Mouse (Mus musculus) liver, postnatal 0 days (tissue): ENCODE results near the gene Hivep3. TPM values are rescaled to one million over a fixed set of nuclear protein-coding genes. Genes with fewer than 3 reads are reported as not detected.

Source experiments
- ATAC-seq: fragments of 200-750 bp; cut with Nextera tagmentation; 2 replicates; pipeline ENCODE4 v1.8.0; 2017; ENCODE audit warnings: mild to moderate bottlenecking, moderate library complexity
- DNase-seq: peaks from one replicate; pipeline ENCODE4 v3.0.0-alpha.2; 2016
- H3K27ac ChIP-seq: fragments of 300-500 bp; sonication (generic); 2 replicates; pipeline ENCODE4 v1.5.1; 2014; ENCODE audit warnings: antibody characterized with exemption, moderate library complexity, mild to moderate bottlenecking, low read depth
- H3K27me3 ChIP-seq: fragments of 300-500 bp; sonication (generic); 2 replicates; pipeline ENCODE4 v1.6.1; 2014; ENCODE audit warnings: low read length, control low read depth, mixed read lengths; ENCODE audit not compliant: insufficient read depth
- H3K36me3 ChIP-seq: fragments of 300-500 bp; sonication (generic); replicated peaks from 2 replicates; pipeline ENCODE4 v1.6.1; 2014; ENCODE audit warnings: mild to moderate bottlenecking, control low read depth, low read length, moderate library complexity, mixed read lengths; ENCODE audit not compliant: insufficient read depth
- H3K4me1 ChIP-seq: fragments of 300-500 bp; sonication (generic); 2 replicates; pipeline ENCODE4 v1.6.1; 2014; ENCODE audit warnings: antibody characterized with exemption, mild to moderate bottlenecking, control low read depth; ENCODE audit not compliant: insufficient read depth
- H3K4me2 ChIP-seq: fragments of 300-500 bp; sonication (generic); 2 replicates; pipeline ENCODE4 v1.6.1; 2014; ENCODE audit warnings: low read depth, mild to moderate bottlenecking, low read length, moderate library complexity, mixed read lengths
- H3K4me3 ChIP-seq: fragments of 300-500 bp; sonication (generic); 2 replicates; pipeline ENCODE4 v1.5.1; 2014; ENCODE audit warnings: low read depth, low read length
- H3K9ac ChIP-seq: fragments of 300-500 bp; sonication (generic); replicated peaks from 2 replicates; pipeline ENCODE4 v1.6.1; 2014; ENCODE audit warnings: mild to moderate bottlenecking, moderate library complexity
- H3K9me3 ChIP-seq: fragments of 300-500 bp; sonication (generic); 2 replicates; pipeline ENCODE4 v1.6.1; 2016; ENCODE audit warnings: mild to moderate bottlenecking, control low read depth, low read length, mixed read lengths
- CTCF ChIP-seq: sonication (generic); IDR thresholded peaks from 2 replicates; pipeline ENCODE4 v1.5.1; 2016; ENCODE audit warnings: antibody characterized with exemption, low read depth
- EP300 ChIP-seq: IDR thresholded peaks from 2 replicates; pipeline ENCODE4 v1.6.1; 2016; ENCODE audit warnings: antibody characterized with exemption, low read depth, mild to moderate bottlenecking
- WGBS: fragments of 180-500 bp; shearing (Covaris S2); extraction: QIAGEN DNeasy Blood & Tissue Kit; methylation state at CpG from one replicate; pipeline ENCODE4 v1.1.7; 2014; ENCODE audit not compliant: insufficient replicate concordance; 5-methylcytosine and 5-hydroxymethylcytosine counted together
- polyA plus RNA-seq: library from polyadenylated mRNA; unstranded; fragments of >200 nt; fragmentation: Nextera tagmentation; extraction: Ambion mirVana; gene quantifications from 2 replicates; pipeline ENCODE4 v1.2.1, GENCODE M21; 2015

Hivep3 gene
- polyA plus RNA-seq, 1 experiment from 2014 or later = 3.8 TPM

DNA sequence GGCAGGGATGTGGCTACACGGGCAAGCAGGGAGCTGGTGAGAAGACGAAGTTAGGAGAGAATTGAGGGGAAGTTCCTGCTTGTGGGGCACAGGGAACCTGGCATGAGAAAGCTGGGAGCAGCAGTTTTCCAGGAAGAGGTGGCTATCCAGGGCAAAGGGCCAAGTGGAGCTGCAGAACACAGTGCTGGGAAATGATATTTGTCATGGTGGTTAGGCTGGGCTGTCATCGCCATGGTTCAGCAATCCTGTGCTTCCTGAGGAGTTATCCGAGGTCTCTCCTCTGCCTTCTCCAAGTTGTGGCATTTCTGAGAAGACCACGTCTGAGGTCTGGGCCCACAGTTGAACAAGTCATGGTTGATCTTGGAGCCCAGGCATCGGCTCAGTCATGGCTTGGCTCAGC lies 136.8 kb downstream of the Hivep3 start:
- DNase-seq = no peak
- ATAC-seq = no peak

DNA sequence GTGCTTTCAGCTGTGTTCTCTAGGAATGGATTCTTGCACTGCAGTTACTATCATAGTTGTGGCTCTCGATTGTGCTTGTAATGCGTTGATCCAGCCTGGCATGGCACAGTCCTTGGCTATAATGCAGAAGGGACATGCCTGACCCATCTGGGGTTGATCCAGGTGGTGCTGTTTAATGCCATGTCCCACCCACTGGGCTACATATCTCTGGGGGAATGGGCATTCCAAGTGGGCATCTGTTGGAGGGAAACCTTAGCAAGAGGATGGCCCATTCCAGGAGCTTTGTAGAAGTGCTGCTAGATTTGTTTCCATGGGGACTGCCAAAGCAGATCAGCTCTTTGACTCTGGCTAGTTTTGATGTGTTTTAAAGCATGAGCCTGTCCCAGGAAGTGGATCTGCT lies 137.9 kb downstream of the Hivep3 start:
- DNase-seq (no peak), ATAC-seq (no peak)
- H3K9ac ChIP-seq = no peak overlapping the region
- TF ChIP-seq CTCF (no peak), EP300 (no peak)
- H3K4me2 ChIP-seq = no peak overlapping the region
- H3K36me3 ChIP-seq = no peaks in the 10 kb centered on the region
- no peaks in the 10 kb centered on the region for H3K4me1 ChIP-seq
- no peaks in the 10 kb centered on the region for H3K9me3 ChIP-seq
- H3K27ac ChIP-seq = no peak overlapping the region
- WGBS = 81% methylated on average over 2 of the region's 2 CpGs
- H3K4me3 ChIP-seq = no peak overlapping the region
- H3K27me3 ChIP-seq = no peaks in the 10 kb centered on the region

More for the DNA sequence above, 136.8 kb downstream of the Hivep3 start:
- H3K4me2 ChIP-seq = no peak overlapping the region
- no peak overlapping the region for H3K4me3 ChIP-seq
- no peaks in the 10 kb centered on the region for H3K4me1 ChIP-seq
- TF ChIP-seq CTCF = no peak
- 0 out of 2 replicates have a peak, but pooled peaks have one; percentile 11 for TF ChIP-seq EP300
- H3K27me3 ChIP-seq = no peaks in the 10 kb centered on the region
- H3K9ac ChIP-seq = no peak overlapping the region
- WGBS = 54% methylated on average over 6 of the region's 6 CpGs
- no peak overlapping the region for H3K27ac ChIP-seq
- H3K9me3 ChIP-seq = no peaks in the 10 kb centered on the region
- no peaks in the 10 kb centered on the region for H3K36me3 ChIP-seq

DNA sequence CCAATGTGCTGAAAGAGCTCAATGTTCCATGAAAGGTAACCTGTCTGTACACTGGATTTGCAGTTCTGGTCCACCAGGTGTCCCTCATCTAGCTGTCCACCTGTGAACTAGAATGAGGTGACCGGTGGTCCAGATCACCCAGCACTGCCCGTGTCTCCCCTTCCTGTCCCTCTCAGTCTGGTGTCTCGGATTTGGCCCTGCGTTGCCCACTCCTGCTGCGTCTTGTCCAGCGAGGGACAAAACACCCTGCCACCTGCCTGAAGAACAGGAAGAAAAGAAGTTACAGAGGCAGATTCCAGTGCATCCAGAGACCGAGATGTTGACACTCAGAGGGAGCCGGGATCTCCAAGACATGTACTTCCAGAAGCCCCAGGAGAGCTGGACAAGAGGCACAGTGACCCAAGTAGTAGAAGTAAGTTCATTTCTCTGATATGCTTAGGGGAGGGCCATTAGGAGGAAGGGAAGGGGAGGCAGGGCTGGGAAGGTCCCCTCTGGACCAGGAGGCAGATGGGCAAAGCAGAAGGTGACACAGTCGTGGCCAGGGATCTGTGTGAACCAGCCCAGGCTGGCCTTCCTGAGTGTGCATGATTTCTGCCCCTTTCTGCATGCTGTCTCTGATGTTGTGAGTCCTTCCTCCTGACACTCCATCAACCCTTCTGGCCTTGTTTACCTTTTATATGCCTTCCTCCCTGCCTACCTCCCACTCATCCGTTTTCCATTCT lies 138.4 kb downstream of the Hivep3 start:
- Histone ChIP-seq H3K4me3 (no peak overlapping the region), H3K27me3 (no peaks in the 10 kb centered on the region), H3K36me3 (no peaks in the 10 kb centered on the region), H3K4me2 (no peak overlapping the region), H3K9me3 (no peaks in the 10 kb centered on the region), H3K4me1 (no peaks in the 10 kb centered on the region), H3K27ac (no peak overlapping the region), H3K9ac (no peak overlapping the region)
- DNase-seq (no peak), ATAC-seq (no peak)
- TF ChIP-seq EP300 (no peak), CTCF (no peak)
- 81% methylated on average over 10 of the region's 10 CpGs for whole genome bisulfite sequencing

DNA sequence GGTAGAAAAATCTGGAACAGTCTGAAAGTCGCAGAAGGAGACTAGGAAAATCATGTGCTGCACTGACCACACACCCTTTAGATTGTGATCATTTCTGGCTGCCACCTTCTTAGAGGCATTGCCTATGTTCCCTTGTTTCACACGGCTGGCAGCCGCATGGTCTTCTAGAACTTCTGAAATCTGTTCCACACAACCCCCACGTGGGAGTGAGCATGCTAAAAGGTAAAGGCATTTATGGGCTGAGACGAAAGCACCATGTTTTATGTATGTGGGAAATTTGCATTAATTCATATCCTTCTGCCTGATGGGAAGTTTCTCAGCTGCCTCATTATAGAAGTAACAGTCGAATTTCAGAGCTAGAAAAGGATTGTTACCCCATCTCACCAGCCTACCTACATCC lies 140.4 kb downstream of the Hivep3 start:
- Histone ChIP-seq H3K4me2 (no peak overlapping the region), H3K4me1 (no peaks in the 10 kb centered on the region), H3K9me3 (no peaks in the 10 kb centered on the region), H3K9ac (no peak overlapping the region), H3K27me3 (no peaks in the 10 kb centered on the region), H3K36me3 (no peaks in the 10 kb centered on the region), H3K4me3 (no peak overlapping the region), H3K27ac (no peak overlapping the region)
- DNase-seq (no peak), ATAC-seq (no peak)
- 67% methylated on average over 6 of the region's 6 CpGs for WGBS
- TF ChIP-seq CTCF = no peak
- no peak for TF ChIP-seq EP300

DNA sequence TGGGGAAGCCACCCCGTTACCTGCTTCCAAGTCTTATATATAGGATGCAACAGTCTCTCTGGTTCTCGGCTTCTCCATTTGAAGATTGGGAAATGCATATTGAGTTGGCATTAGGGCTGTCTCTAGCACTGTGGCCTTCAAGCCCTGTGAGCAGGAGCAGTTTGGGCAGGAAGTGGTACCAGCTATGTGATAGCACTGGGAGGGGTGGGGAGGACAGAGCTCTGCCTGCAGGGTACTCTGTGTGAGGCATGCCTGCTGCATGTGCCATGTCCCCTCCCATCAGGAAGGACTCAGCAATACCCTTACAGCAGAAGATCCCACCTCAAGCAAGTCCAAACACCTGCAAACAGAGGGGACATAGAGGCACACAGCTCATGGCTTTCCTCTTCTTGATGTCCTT lies 142.0 kb downstream of the Hivep3 start:
- no peaks in the 10 kb centered on the region for H3K36me3 ChIP-seq

DNA sequence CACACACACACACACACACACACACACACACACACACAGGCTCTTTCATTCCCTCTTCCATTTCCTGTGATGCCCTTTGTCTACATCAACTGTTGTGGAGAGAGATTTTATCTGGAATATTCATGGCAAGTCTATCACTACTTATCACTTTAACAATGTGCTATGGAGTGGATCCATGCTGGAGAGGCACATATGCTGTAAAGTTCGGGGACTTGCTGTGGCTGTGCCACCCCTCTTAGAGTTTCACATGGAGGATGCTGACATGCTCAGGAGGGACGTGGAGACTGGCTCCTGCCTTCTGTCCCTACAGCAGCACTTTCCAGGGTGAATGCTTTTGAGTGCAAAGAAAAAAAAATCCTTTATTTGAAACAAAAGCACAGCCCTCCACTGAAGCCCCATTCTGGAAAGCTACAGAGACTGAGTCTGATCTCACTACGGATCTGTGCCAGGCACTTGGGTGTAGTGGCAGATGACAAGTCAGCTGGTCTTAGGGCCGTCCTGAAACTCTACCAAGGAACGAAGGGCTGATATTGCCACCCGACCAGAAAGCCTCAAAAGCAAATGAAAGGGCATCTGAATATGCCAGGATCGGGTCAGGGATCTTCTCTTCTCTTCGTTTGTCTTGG lies 143.1 kb downstream of the Hivep3 start:
- ATAC-seq (no peak), DNase-seq (no peak)
- no peak overlapping the region for H3K9ac ChIP-seq
- H3K9me3 ChIP-seq = no peaks in the 10 kb centered on the region
- WGBS = 68% methylated on average over 8 of the region's 8 CpGs
- H3K27ac ChIP-seq = no peak overlapping the region
- H3K4me1 ChIP-seq = no peaks in the 10 kb centered on the region
- H3K27me3 ChIP-seq = no peaks in the 10 kb centered on the region
- TF ChIP-seq EP300 (no peak), CTCF (no peak)
- H3K4me3 ChIP-seq = no peak overlapping the region
- no peaks in the 10 kb centered on the region for H3K36me3 ChIP-seq
- H3K4me2 ChIP-seq = no peak overlapping the region

More for the DNA sequence above, 142.0 kb downstream of the Hivep3 start:
- Histone ChIP-seq H3K4me1 (no peaks in the 10 kb centered on the region), H3K9ac (no peak overlapping the region), H3K9me3 (no peaks in the 10 kb centered on the region), H3K4me3 (no peak overlapping the region), H3K27ac (no peak overlapping the region), H3K27me3 (no peaks in the 10 kb centered on the region), H3K4me2 (no peak overlapping the region)
- WGBS = 70% methylated on average over 2 of the region's 2 CpGs
- TF ChIP-seq EP300 = no peak
- no peak for TF ChIP-seq CTCF
- DNase-seq (no peak), ATAC-seq (no peak)
